Mouse (Mus musculus) activated CD4-positive, CD25-positive, alpha-beta regulatory T cell, adult 4 months (primary cell): ENCODE data around the gene Pno1. TPM values are rescaled to one million over a fixed set of nuclear protein-coding genes. Genes with fewer than 3 reads are reported as not detected.
"Not testable (repeated sequence)": the region's sequence is repeated elsewhere in the genome, so short reads cannot be mapped to it uniquely, and the experiment has no call there.

Experiments used
- ATAC-seq: one replicate; pipeline ENCODE4 v1.8.0; 2017
- polyA plus RNA-seq, 2 experiments: library from polyadenylated mRNA; unstranded; fragments of 100-300 nt; shearing (Covaris generic); gene quantifications; one replicate each; pipeline ENCODE4 v1.2.1; 2017

Pno1 gene
- polyA plus RNA-seq = 10 to 100 TPM; 36.6 to 43.5 TPM

GRCm38 (mm10) chr11:17211258-17212140, at the start of gene Pno1:
TSS of gene Pno1 (minus strand) at chr11:17211568.
- ATAC-seq = peak; percentile 91

DNA sequence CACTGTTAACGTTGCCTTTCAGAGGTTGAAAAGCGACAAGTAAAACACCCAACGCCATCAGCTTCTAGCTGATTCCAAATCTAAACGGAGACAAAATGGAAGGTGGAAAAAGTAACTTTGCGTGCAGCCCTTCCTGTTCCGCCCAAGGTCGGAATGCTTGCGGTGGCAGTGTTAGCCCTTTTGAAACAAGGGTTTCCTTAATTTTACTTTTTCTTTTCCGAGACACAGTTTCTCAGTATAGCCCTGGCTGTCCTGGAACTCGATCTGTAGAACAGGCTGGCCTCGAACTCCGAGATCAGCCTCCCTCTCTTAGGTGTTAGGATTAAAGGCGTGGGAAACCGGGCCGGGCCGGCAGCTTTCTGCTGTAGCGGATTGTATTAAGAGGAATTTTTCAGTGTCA, 46.5 kb upstream of the Pno1 start:
- ATAC-seq = peak; percentile 66

GRCm38 (mm10) chr11:17257443-17257842, 46.1 kb upstream of the Pno1 start, which contains the start of gene C1d:
TSS of gene C1d (plus strand) at chr11:17257579.
- ATAC-seq = peak; percentile 84

GRCm38 (mm10) chr11:17256813-17257365, 45.5 kb upstream of the Pno1 start:
- ATAC-seq = no peak

DNA sequence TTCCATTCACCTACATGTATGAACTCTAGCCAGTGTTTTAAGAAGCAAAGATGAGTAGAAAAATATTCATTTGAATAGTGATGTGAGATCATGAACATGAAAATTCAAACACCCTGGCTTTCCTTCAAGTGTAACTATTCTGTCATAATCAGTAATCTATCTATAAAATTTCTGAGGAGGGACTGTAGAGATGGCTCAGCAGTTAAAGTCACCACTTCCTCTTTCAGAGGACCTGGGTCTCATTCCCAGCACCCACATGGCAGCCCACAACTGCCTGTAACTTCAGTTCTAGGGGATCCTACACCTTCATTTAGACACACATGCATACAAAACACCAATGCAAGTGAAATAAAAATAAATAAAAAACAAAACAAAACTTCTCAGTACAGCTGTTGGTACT, 37.3 kb upstream of the Pno1 start:
- no peak for ATAC-seq

GRCm38 (mm10) chr11:17238598-17238997, 27.2 kb upstream of the Pno1 start:
- not testable (repeated sequence) for ATAC-seq

DNA sequence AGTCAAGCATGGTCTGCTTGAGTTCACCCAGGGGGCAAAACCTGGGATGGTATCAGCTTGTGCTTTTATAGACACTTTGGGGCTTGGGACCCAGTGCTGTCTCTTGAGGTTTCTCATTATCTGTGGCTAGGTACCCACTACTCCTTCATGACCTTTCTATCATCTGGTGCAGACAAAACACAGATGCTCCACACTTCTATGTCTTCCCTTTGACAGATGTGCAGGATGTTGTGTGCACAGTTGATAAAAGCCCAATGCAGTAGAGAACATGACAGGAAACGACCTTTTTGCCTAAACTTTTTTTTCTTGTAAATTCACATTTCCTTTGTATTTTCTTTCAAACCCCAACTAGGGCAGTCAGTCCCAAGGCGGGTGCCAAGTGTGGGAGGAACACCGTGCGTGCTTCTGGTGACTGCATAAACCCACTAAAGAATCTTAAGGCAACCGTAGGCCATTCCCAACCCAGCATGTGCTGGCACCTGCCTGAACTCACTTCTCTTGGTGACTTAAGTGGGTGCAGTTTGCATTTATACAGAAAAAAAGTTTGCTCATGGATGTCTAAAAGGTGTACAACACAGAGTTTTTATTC, 25.2 kb upstream of the Pno1 start:
- ATAC-seq = peak; percentile 49

- ATAC-seq = no peak
Measured at GRCm38 (mm10) chr11:17232792-17233191, 21.4 kb upstream of the Pno1 start.

- ATAC-seq = no peak
Measured at GRCm38 (mm10) chr11:17221126-17221525, 9.8 kb upstream of the Pno1 start.

GRCm38 (mm10) chr11:17215475-17215874, 4.1 kb upstream of the Pno1 start:
- ATAC-seq = no peak

DNA sequence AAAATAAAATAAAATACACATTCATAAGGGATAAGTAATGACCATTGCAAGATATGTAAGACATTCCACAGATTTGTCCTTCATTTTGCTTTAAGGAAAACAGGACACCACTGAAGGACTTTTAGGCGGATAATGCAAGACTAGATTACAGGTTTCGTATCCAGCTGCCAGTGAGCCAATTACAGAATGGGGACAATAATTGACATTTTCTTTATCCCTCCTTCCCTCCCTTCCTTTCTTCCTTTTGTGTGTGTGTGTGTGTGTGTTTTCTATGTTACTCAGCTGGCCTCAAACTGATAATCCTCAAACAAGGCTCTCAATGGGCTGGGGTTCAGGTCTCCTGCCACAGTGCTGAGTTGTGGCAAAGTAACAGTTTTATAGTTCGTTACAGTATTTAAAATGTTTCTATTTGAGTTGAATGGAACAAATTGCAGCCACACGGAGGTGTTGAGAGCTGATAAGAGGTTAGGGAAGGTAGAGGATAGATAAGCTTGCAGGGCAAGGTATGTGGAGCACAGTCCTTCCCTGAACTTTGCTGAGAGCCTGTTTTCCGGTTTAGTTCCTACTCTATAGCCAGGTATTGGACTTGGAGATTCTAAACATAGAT, 1.6 kb upstream of the Pno1 start:
- ATAC-seq = no peak

GRCm38 (mm10) chr11:17212141-17212495, 750 bp upstream of the Pno1 start:
- peak; percentile 14 for ATAC-seq

DNA sequence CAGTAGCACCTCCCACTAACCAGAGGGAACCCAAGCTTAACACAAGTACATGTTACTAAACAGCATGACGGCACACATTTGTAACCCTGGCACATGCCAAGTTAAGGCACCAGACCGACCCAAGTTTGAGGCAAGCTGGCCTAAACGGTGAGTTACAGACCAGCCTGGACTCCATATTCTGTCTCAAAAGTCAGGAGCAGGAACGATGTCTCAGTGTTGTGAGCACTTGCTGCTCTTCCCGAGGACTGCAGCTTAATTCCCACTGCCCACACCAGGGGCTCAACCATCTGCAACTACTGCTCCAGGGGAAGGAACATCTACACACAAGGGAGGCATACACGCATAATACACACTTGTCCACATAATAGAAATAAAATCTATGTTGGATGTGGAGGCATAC, 8.9 kb downstream of the Pno1 start:
- ATAC-seq = no peak

GRCm38 (mm10) chr11:17200936-17201335, 10.4 kb downstream of the Pno1 start:
- ATAC-seq = no peak

GRCm38 (mm10) chr11:17199840-17200501, 11.4 kb downstream of the Pno1 start:
- ATAC-seq = no peak

- no peak for ATAC-seq
Measured at GRCm38 (mm10) chr11:17199170-17199569, 12.2 kb downstream of the Pno1 start.

- ATAC-seq = peak; percentile 91
Measured at GRCm38 (mm10) chr11:17192151-17192844, 19.1 kb downstream of the Pno1 start.

- no peak for ATAC-seq
Measured at GRCm38 (mm10) chr11:17188786-17189185, 22.6 kb downstream of the Pno1 start.

DNA sequence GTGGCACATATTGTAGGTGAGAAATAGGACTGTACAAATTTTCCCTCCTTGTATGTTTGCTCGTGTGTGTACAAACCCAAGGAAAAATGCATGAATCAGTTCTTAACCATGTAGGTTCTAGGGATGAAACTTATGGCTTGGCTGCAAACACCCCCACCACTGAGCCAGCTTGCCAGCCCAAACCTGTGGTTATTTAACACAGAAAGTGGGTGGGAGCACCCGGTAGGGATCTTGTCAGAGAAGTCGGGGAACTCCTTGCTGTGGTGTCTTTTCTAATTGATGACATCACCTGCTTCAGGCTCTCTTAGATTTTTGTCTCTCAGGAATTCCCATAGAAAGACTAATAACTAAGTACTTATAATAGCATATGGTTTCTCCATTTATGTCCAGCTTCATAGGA, 23.7 kb downstream of the Pno1 start:
- no peak for ATAC-seq

- ATAC-seq = no peak
Measured at GRCm38 (mm10) chr11:17183165-17183564, 28.2 kb downstream of the Pno1 start.

DNA sequence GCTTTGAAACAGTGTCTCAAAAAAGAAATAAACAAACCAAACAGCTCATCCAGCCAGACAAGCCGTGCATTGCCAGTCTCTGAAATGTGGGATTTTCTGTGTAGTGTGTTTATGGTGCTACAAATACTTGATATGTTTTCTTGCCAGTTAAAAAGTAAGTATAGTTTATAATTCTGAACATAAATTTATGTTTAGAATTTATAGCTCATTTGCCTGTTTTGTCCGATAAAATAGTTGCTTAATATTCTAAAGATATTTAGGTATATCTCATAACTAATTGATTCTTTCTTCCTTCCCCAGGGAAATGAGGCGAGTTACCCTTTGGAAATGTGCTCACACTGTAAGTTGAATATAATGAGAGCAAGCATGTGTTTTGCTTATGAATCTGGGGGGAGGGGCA, 29.6 kb downstream of the Pno1 start, which contains the start of gene Wdr92:
TSS of gene Wdr92 (plus strand) at position 301 of the 400 bp plus-strand sequence.
- ATAC-seq = no peak

DNA sequence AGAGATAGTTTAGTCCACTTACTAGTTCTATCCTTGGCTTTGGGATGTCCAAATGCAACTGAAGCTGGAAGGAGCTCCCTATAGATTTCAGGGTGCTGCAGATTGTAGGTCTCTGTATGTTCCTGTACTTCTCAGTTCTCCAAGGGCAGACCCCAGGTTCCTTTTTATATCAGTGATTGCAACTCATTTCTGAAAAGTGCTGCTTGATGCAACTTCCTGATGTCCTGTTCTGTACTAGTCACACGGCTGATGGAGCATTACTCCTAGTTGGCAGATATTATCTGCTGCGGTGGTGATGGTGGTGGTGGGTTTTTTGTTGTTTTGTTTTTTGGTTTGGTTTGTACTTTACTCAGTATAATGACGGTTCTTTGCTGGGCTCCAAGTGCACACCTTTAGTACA, 30.6 kb downstream of the Pno1 start:
- ATAC-seq = no peak
